Mouse (Mus musculus) lung, postnatal 10 days (tissue): ENCODE results near the gene Sox13.

Experiments
- DNase-seq: peaks from one replicate; pipeline ENCODE4 v3.0.0; 2021

Gene Sox13

GRCm38 (mm10) chr1:133397483-133398237 lies 26.5 kb downstream of the Sox13 start:
- DNase-seq: peak; percentile 76

- DNase-seq: no peak
Observed at GRCm38 (mm10) chr1:133397094-133397482, 27.1 kb downstream of the Sox13 start.

- no peak for DNase-seq
Observed at GRCm38 (mm10) chr1:133396693-133397092, 27.5 kb downstream of the Sox13 start.

GRCm38 (mm10) chr1:133394702-133395101 lies 29.5 kb downstream of the Sox13 start:
- DNase-seq: no peak

- DNase-seq: no peak
Observed at GRCm38 (mm10) chr1:133387539-133388268, 36.5 kb downstream of the Sox13 start.

- no peak for DNase-seq
Observed at GRCm38 (mm10) chr1:133386209-133386608, 38.0 kb downstream of the Sox13 start.

GRCm38 (mm10) chr1:133385506-133385905 lies 38.7 kb downstream of the Sox13 start:
- peak; percentile 89 for DNase-seq

GRCm38 (mm10) chr1:133383157-133383783 lies 40.9 kb downstream of the Sox13 start:
- DNase-seq: no peak

- DNase-seq: peak; percentile 50
Observed at GRCm38 (mm10) chr1:133382552-133383155, 41.5 kb downstream of the Sox13 start.

GRCm38 (mm10) chr1:133382008-133382407 lies 42.2 kb downstream of the Sox13 start:
- peak; percentile 64 for DNase-seq

- peak; percentile 78 for DNase-seq
Observed at GRCm38 (mm10) chr1:133380347-133381065, 43.7 kb downstream of the Sox13 start.

- DNase-seq: no peak
Observed at GRCm38 (mm10) chr1:133379986-133380320, 44.2 kb downstream of the Sox13 start.

GRCm38 (mm10) chr1:133379254-133379985 lies 44.8 kb downstream of the Sox13 start:
- DNase-seq: peak; percentile 58

- DNase-seq: no peak
Observed at GRCm38 (mm10) chr1:133377547-133377946, 46.6 kb downstream of the Sox13 start.

- no peak for DNase-seq
Observed at GRCm38 (mm10) chr1:133375696-133376346, 48.4 kb downstream of the Sox13 start.

GRCm38 (mm10) chr1:133372113-133372512 lies 52.1 kb downstream of the Sox13 start:
- no peak for DNase-seq

GRCm38 (mm10) chr1:133371431-133371830 lies 52.7 kb downstream of the Sox13 start:
- no peak for DNase-seq

GRCm38 (mm10) chr1:133370352-133370751 lies 53.8 kb downstream of the Sox13 start:
- no peak for DNase-seq

- DNase-seq: no peak
Observed at GRCm38 (mm10) chr1:133368644-133369043, 55.5 kb downstream of the Sox13 start.

- peak; percentile 18 for DNase-seq
Observed at GRCm38 (mm10) chr1:133367606-133368488, 56.3 kb downstream of the Sox13 start.
